Mouse (Mus musculus): Measurements from ENCODE around the gene Tagln3. TPM values are rescaled to one million over a fixed set of nuclear protein-coding genes. Genes with fewer than 3 reads are reported as not detected.

Tagln3 gene
- polyA plus RNA-seq, 1 experiment from 2014 or later, result 5.4 TPM

- Histone ChIP-seq H3K9me3 (ENCODE audit: control insufficient read depth, low read length) (no peaks in the 10 kb centered on the region), H3K36me3 (ENCODE audit: control insufficient read depth, insufficient read depth, low read length) (0 out of 2 replicates have a peak, but pooled peaks cover 2% of the 10 kb centered on the region), H3K27me3 (replicated peaks; ENCODE audit: control insufficient read depth, insufficient read depth, low read length) (no peaks in the 10 kb centered on the region), H3K9ac (ENCODE audit: low read depth, low read length) (no peak overlapping the region), H3K4me2 (no peak overlapping the region), H3K27ac (ENCODE audit: low read depth, low read length) (no peak overlapping the region), H3K4me1 (replicated peaks; ENCODE audit: control insufficient read depth, insufficient read depth, low read length) (no peaks in the 10 kb centered on the region), H3K4me3 (ENCODE audit: low read depth, low read length) (no peak overlapping the region)
- ATAC-seq (replicated peaks; ENCODE audit: low FRiP score), result no peak
- DNase-seq (ENCODE audit: low spot score), result no peak
- WGBS, result 81% methylated on average over 9 of the region's 9 CpGs
These were observed 34.4 kb upstream of the Tagln3 start for GRCm38 (mm10) chr16:45758726-45759269.

- WGBS, result 71% methylated on average over 12 of the region's 12 CpGs
- no peak for DNase-seq (ENCODE audit: low spot score)
These were observed 33.1 kb upstream of the Tagln3 start for GRCm38 (mm10) chr16:45757421-45758078.

DNA sequence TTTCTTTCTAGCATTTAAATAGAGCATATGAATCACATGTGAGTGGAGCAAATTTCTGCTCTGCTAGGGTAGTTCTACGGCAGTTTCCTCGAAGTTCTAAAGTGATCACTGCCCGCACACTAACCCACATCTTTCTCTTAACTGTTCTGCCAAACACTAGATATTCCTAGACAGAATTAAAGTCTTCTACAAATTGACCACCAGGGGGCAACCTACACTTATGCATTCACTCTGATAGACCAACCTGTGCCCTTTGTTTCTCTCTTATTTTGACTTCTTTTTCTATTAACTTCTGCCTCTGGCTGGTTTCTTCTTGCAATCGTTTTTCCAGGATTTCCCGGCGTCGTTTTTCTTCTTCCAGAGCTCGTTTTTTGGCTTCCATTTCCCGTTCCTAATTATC, 32.4 kb upstream of the Tagln3 start:
- Histone ChIP-seq H3K9ac (ENCODE audit: low read depth, low read length) (no peak overlapping the region), H3K4me2 (no peak overlapping the region), H3K4me3 (ENCODE audit: low read depth, low read length) (no peak overlapping the region), H3K36me3 (ENCODE audit: control insufficient read depth, insufficient read depth, low read length) (0 out of 2 replicates have a peak, but pooled peaks cover 2% of the 10 kb centered on the region), H3K27me3 (replicated peaks; ENCODE audit: control insufficient read depth, insufficient read depth, low read length) (no peaks in the 10 kb centered on the region), H3K27ac (ENCODE audit: low read depth, low read length) (no peak overlapping the region), H3K9me3 (ENCODE audit: control insufficient read depth, low read length) (no peaks in the 10 kb centered on the region), H3K4me1 (replicated peaks; ENCODE audit: control insufficient read depth, insufficient read depth, low read length) (no peaks in the 10 kb centered on the region)
- 31% methylated on average over 9 of the region's 9 CpGs for WGBS
- DNase-seq (ENCODE audit: low spot score), result no peak
- peak; percentile 58; the same call in 1 of the 2 replicates for ATAC-seq (replicated peaks; ENCODE audit: low FRiP score)

More at GRCm38 (mm10) chr16:45757421-45758078, 33.1 kb upstream of the Tagln3 start:
- no peaks in the 10 kb centered on the region for H3K27me3 ChIP-seq (replicated peaks; ENCODE audit: control insufficient read depth, insufficient read depth, low read length)
- H3K4me1 ChIP-seq (replicated peaks; ENCODE audit: control insufficient read depth, insufficient read depth, low read length), result no peaks in the 10 kb centered on the region
- no peaks in the 10 kb centered on the region for H3K9me3 ChIP-seq (ENCODE audit: control insufficient read depth, low read length)
- H3K9ac ChIP-seq (ENCODE audit: low read depth, low read length), result no peak overlapping the region
- no peak overlapping the region for H3K4me2 ChIP-seq
- H3K4me3 ChIP-seq (ENCODE audit: low read depth, low read length), result no peak overlapping the region
- peak; percentile 34; the same call in 1 of the 2 replicates for ATAC-seq (replicated peaks; ENCODE audit: low FRiP score)
- 0 out of 2 replicates have a peak, but pooled peaks cover 2% of the 10 kb centered on the region for H3K36me3 ChIP-seq (ENCODE audit: control insufficient read depth, insufficient read depth, low read length)
- H3K27ac ChIP-seq (ENCODE audit: low read depth, low read length), result no peak overlapping the region

GRCm38 (mm10) chr16:45743591-45744144, 19.3 kb upstream of the Tagln3 start:
- no peak overlapping the region for H3K9ac ChIP-seq (ENCODE audit: low read depth, low read length)
- H3K4me3 ChIP-seq (ENCODE audit: low read depth, low read length), result no peak overlapping the region; the same call in 1 of the 2 replicates
- ATAC-seq (replicated peaks; ENCODE audit: low FRiP score) (no peak), DNase-seq (ENCODE audit: low spot score) (no peak)
- H3K36me3 ChIP-seq (ENCODE audit: control insufficient read depth, insufficient read depth, low read length), result no peaks in the 10 kb centered on the region
- peaks cover 13% of the 10 kb centered on the region for H3K4me1 ChIP-seq (replicated peaks; ENCODE audit: control insufficient read depth, insufficient read depth, low read length)
- WGBS, result 74% methylated on average over 4 of the region's 4 CpGs
- peak overlapping the region; percentile 67; the same call in 1 of the 2 replicates for H3K4me2 ChIP-seq
- no peaks in the 10 kb centered on the region for H3K9me3 ChIP-seq (ENCODE audit: control insufficient read depth, low read length)
- H3K27ac ChIP-seq (ENCODE audit: low read depth, low read length), result no peak overlapping the region
- no peaks in the 10 kb centered on the region for H3K27me3 ChIP-seq (replicated peaks; ENCODE audit: control insufficient read depth, insufficient read depth, low read length)

DNA sequence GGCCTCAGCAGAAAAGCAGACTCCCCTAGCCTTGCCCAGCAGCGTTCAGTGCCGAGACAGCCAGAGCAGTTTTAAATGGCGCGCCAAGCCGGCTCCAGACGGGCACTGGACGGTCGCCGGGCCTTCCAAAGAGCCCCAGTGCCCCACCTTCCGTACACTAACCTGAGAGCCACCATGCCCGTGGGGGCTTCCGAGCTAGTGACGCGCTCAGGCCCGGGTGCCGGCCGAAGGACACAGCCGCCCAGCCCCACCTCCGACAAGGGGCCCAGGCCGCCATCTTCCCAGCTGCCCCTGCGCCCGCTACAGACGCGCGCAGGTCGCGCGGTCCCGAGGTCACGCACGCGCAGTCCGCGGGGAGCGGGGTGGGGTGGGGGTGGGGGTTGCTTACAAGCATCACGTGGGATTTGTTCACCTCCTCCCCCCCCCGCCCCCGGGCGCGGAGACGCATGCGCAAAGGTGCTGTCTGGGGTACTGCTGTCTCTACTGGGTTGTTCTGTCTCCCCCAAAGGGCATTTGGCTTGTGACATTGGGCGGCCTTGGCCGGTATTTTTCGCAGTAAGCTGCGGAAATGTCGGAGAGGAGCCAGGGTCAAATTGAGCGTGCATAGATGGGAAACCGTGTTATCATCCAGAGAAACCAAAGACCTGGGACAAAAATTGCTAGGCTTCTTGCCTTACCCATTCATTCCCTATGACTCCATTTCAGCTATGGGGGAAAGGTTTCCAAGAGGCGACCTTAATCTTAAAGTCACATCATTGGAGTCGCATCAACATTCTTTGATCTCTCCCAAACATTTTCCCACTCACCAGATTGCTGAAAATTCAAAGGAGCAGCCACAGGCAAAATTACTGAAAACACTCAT, 18.4 kb upstream of the Tagln3 start, which contains the start of gene Abhd10:
Abhd10 (minus strand) TSS at position 341 of the 862 bp plus-strand sequence.
- Histone ChIP-seq H3K36me3 (ENCODE audit: control insufficient read depth, insufficient read depth, low read length) (0 out of 2 replicates have a peak, but pooled peaks cover 2% of the 10 kb centered on the region), H3K9me3 (ENCODE audit: control insufficient read depth, low read length) (no peaks in the 10 kb centered on the region), H3K9ac (ENCODE audit: low read depth, low read length) (peak within 1 kb of the TSS; percentile 95), H3K4me3 (ENCODE audit: low read depth, low read length) (peak within 1 kb of the TSS; percentile 84), H3K4me1 (replicated peaks; ENCODE audit: control insufficient read depth, insufficient read depth, low read length) (peaks cover 13% of the 10 kb centered on the region), H3K27ac (ENCODE audit: low read depth, low read length) (peak within 1 kb of the TSS; percentile 84), H3K4me2 (peak within 1 kb of the TSS; percentile 67), H3K27me3 (replicated peaks; ENCODE audit: control insufficient read depth, insufficient read depth, low read length) (no peaks in the 10 kb centered on the region)
- DNase-seq (ENCODE audit: low spot score) (peak; percentile 98), ATAC-seq (replicated peaks; ENCODE audit: low FRiP score) (peak; percentile 99)
- WGBS, result under 1% methylated on average over 51 of the region's 51 CpGs

DNA sequence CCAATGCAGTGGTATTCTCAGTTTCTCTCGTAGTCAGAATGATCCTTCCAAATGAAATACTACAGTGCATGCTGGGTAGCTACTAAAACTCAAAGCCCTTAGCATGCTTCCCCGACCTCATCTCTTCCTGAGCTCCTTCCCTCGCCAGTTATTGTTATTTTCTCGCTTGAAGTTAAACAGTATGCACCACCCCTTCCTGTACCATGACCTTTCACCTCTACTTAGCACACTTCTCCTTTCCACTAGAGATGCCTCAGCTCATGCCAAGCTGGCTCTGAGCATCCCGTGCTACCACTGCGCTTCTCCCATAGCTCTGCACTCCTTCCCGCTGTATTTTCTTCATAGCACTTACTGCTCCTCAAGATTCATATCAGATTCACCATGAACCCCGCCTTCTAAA, 13.5 kb upstream of the Tagln3 start:
- Histone ChIP-seq H3K4me2 (no peak overlapping the region), H3K4me3 (ENCODE audit: low read depth, low read length) (no peak overlapping the region), H3K9me3 (ENCODE audit: control insufficient read depth, low read length) (no peaks in the 10 kb centered on the region), H3K27me3 (replicated peaks; ENCODE audit: control insufficient read depth, insufficient read depth, low read length) (no peaks in the 10 kb centered on the region), H3K27ac (ENCODE audit: low read depth, low read length) (no peak overlapping the region), H3K4me1 (replicated peaks; ENCODE audit: control insufficient read depth, insufficient read depth, low read length) (peaks cover 7% of the 10 kb centered on the region), H3K36me3 (ENCODE audit: control insufficient read depth, insufficient read depth, low read length) (peaks cover 28% of the 10 kb centered on the region), H3K9ac (ENCODE audit: low read depth, low read length) (no peak overlapping the region)
- no peak for DNase-seq (ENCODE audit: low spot score)
- WGBS, result 76% methylated on average over 8 of the region's 8 CpGs
- ATAC-seq (replicated peaks; ENCODE audit: low FRiP score), result no peak

DNA sequence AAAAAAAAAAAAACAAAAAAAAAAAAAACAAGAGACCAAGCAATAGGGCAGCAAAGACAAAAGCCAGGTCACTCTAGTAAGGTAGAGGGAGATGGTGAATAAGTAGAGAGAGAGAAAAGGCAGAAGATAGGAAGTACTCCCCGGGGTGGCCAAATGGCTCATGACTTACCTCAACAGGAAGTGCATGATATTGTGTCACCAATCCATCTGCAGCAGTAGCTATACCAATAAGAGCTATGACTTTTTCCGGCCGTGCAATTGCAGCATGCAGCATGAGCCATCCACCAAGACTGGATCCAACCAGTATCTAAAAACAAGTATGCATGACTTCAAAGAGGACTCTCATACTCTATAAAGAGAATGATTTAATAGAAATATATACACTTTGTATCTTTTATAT, 12.3 kb upstream of the Tagln3 start:
- Histone ChIP-seq H3K4me3 (ENCODE audit: low read depth, low read length) (no peak overlapping the region), H3K27me3 (replicated peaks; ENCODE audit: control insufficient read depth, insufficient read depth, low read length) (no peaks in the 10 kb centered on the region), H3K27ac (ENCODE audit: low read depth, low read length) (no peak overlapping the region), H3K36me3 (ENCODE audit: control insufficient read depth, insufficient read depth, low read length) (peaks cover 28% of the 10 kb centered on the region), H3K4me2 (no peak overlapping the region), H3K9me3 (ENCODE audit: control insufficient read depth, low read length) (no peaks in the 10 kb centered on the region), H3K9ac (ENCODE audit: low read depth, low read length) (no peak overlapping the region), H3K4me1 (replicated peaks; ENCODE audit: control insufficient read depth, insufficient read depth, low read length) (peaks cover 7% of the 10 kb centered on the region)
- WGBS, result 85% methylated on average over 3 of the region's 3 CpGs
- no peak for ATAC-seq (replicated peaks; ENCODE audit: low FRiP score)
- DNase-seq (ENCODE audit: low spot score), result no peak

DNA sequence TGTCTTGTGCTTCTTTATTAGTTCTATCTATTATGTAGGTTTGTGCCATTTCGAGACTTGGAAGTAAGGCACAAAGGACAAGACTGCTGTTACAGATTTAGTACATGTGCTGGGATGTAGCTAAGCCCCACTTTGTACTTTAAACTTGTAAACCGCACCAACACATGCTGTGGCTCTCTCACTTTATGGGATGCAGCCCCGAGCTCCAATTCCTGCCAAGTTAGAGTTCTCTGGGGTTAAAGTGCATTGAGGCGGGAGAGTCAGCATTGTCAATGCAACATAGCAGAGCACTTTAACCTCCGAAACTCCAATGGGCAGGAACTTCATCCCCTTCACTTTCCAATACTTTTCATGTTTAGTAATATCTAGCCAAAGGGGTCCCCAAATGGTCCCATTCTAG, 4.8 kb upstream of the Tagln3 start:
- Histone ChIP-seq H3K4me1 (replicated peaks; ENCODE audit: control insufficient read depth, insufficient read depth, low read length) (no peaks in the 10 kb centered on the region), H3K4me2 (no peak overlapping the region), H3K27ac (ENCODE audit: low read depth, low read length) (no peak overlapping the region), H3K36me3 (ENCODE audit: control insufficient read depth, insufficient read depth, low read length) (peaks cover 10% of the 10 kb centered on the region), H3K9ac (ENCODE audit: low read depth, low read length) (no peak overlapping the region), H3K9me3 (ENCODE audit: control insufficient read depth, low read length) (no peaks in the 10 kb centered on the region), H3K4me3 (ENCODE audit: low read depth, low read length) (no peak overlapping the region), H3K27me3 (replicated peaks; ENCODE audit: control insufficient read depth, insufficient read depth, low read length) (0 out of 2 replicates have a peak, but pooled peaks cover 6% of the 10 kb centered on the region)
- WGBS, result 83% methylated on average over 5 of the region's 5 CpGs
- DNase-seq (ENCODE audit: low spot score), result no peak
- ATAC-seq (replicated peaks; ENCODE audit: low FRiP score), result no peak
